Mouse (Mus musculus) ES-E14 (cell line): ENCODE results near the gene Syt7. TPM values are rescaled to one million over a fixed set of nuclear protein-coding genes. Genes with fewer than 3 reads are reported as not detected.

Experiments used
- DNase-seq: peaks from one replicate; pipeline ENCODE4 v3.0.0-alpha.2; 2013; ENCODE audit warnings: low read depth, low spot score
- H3K27ac ChIP-seq: 2 replicates; pipeline ENCODE4 v1.5.1; 2012; ENCODE audit warnings: low read depth, mild to moderate bottlenecking, low read length, moderate library complexity, mixed read lengths; ENCODE audit not compliant: poor library complexity, insufficient read depth, severe bottlenecking
- H3K36me3 ChIP-seq: 2 replicates; pipeline ENCODE4 v1.6.1; 2012; ENCODE audit warnings: mild to moderate bottlenecking, low read length, moderate library complexity, mixed read lengths; ENCODE audit not compliant: control insufficient read depth, poor library complexity, insufficient read depth, severe bottlenecking
- H3K4me1 ChIP-seq, 2 experiments: fragments of 150-350 bp in 1 of 2; sonication (generic) in 1 of 2; 2 replicates each; pipeline ENCODE4 v1.6.1; 2012; ENCODE audit warnings: low read length in 2 of 2, mild to moderate bottlenecking in 1 of 2, mixed read lengths in 1 of 2; ENCODE audit not compliant: control insufficient read depth in 2 of 2, insufficient read depth in 2 of 2, poor library complexity in 1 of 2
- H3K4me3 ChIP-seq, 2 experiments: fragments of 150-350 bp in 1 of 2; sonication (generic) in 1 of 2; 2 replicates each; pipeline ENCODE4 v1.5.1; 2012; ENCODE audit warnings: low read length in 2 of 2, low read depth in 1 of 2, mild to moderate bottlenecking in 1 of 2, mixed read lengths in 1 of 2; ENCODE audit not compliant: insufficient read depth in 1 of 2, poor library complexity in 1 of 2, severe bottlenecking in 1 of 2
- H3K9ac ChIP-seq: 2 replicates; pipeline ENCODE4 v1.6.1; 2012; ENCODE audit warnings: low read depth, mild to moderate bottlenecking, low read length, mixed read lengths; ENCODE audit not compliant: poor library complexity, insufficient read depth, severe bottlenecking
- H3K9me3 ChIP-seq: fragments of 150-350 bp; sonication (generic); 2 replicates; pipeline ENCODE4 v1.6.1; 2012; ENCODE audit warnings: low read depth, mild to moderate bottlenecking, low read length; ENCODE audit not compliant: control insufficient read depth, insufficient read depth
- CHD2 ChIP-seq: IDR thresholded peaks from 2 replicates; pipeline ENCODE4 v1.6.1; 2014; ENCODE audit warnings: mild to moderate bottlenecking, low read depth, low read length, inconsistent platforms
- HCFC1 ChIP-seq: IDR thresholded peaks from 2 replicates; pipeline ENCODE4 v1.6.1; 2012; ENCODE audit warnings: low read length, inconsistent platforms, borderline replicate concordance; ENCODE audit not compliant: insufficient read depth
- MAFK ChIP-seq: IDR thresholded peaks from 2 replicates; pipeline ENCODE4 v1.6.1; 2014; ENCODE audit warnings: mild to moderate bottlenecking, low read depth, low read length, inconsistent platforms; ENCODE audit not compliant: insufficient read depth
- ZC3H11A ChIP-seq: IDR thresholded peaks from 2 replicates; pipeline ENCODE4 v1.6.1; 2012; ENCODE audit warnings: low read depth, mild to moderate bottlenecking, inconsistent platforms, low read length, borderline replicate concordance
- ZNF384 ChIP-seq: IDR thresholded peaks from 2 replicates; pipeline ENCODE4 v1.6.1; 2012; ENCODE audit warnings: low read depth, low read length, inconsistent platforms
- in situ Hi-C, 2 experiments: fragments of 600-800 bp; cut with MboI; formaldehyde crosslinking; loops; one replicate each; pipeline ENCODE4 v1.15.1; 2025; ENCODE audit warnings: low sequenced_read_pairs in 2 of 2, inconsistent platforms in 1 of 2; ENCODE audit not compliant: unreplicated experiment in 2 of 2
- total RNA-seq: library from RNA; depleted of rRNA; stranded (reverse); fragments of 300-350 nt; gene quantifications from 2 replicates; pipeline ENCODE4 v1.2.3, GENCODE M21; 2012

Syt7 gene
- total RNA-seq, 1 experiment = 2.6 TPM

GRCm38 (mm10) chr19:10426793-10427192 is 37.9 kb downstream of the Syt7 start:
- H3K36me3 ChIP-seq = no peaks in the 10 kb centered on the region
- DNase-seq = no peak
- no peak overlapping the region for H3K27ac ChIP-seq
- peaks cover 0 to 8% of the 10 kb centered on the region in 2 experiments; a peak in 2 of 4 replicates for H3K4me1 ChIP-seq
- TF ChIP-seq ZNF384 (no peak), HCFC1 (no peak), CHD2 (no peak), ZC3H11A (no peak)
- H3K4me3 ChIP-seq = no peak overlapping the region
- no peaks in the 10 kb centered on the region for H3K9me3 ChIP-seq
- in situ Hi-C loops = no loop called here
- H3K9ac ChIP-seq = no peak overlapping the region

DNA sequence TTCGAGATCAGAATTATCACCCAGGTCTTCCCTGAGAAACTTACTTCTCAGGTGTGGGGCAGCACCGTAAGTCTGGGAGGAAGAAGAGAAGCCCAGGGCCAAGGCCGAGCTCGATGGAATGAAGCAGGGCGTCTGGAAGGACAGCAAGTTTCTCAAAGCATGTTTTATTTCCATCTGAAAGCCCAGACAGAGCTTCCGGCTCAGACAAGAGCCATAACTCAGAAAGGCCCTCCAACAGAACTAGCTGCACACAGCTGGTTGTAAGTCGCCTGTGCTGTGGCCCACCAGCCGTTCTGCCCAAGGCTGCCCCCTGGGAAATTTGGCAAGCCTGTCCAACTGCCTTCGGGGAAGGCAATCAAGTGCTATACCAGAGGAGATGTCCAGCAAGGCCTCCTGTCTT is 38.5 kb downstream of the Syt7 start:
- H3K9ac ChIP-seq = no peak overlapping the region
- no peak overlapping the region for H3K27ac ChIP-seq
- H3K36me3 ChIP-seq = no peaks in the 10 kb centered on the region
- DNase-seq = no peak
- H3K4me3 ChIP-seq = no peak overlapping the region
- no peak for TF ChIP-seq HCFC1
- no peak for TF ChIP-seq ZNF384
- TF ChIP-seq MAFK = no peak
- TF ChIP-seq ZC3H11A = no peak
- no peak for TF ChIP-seq CHD2
- H3K9me3 ChIP-seq = no peaks in the 10 kb centered on the region
- H3K4me1 ChIP-seq = peaks cover 0 to 3% of the 10 kb centered on the region in 2 experiments; a peak in 1 of 4 replicates
- in situ Hi-C loops = no loop called here

DNA sequence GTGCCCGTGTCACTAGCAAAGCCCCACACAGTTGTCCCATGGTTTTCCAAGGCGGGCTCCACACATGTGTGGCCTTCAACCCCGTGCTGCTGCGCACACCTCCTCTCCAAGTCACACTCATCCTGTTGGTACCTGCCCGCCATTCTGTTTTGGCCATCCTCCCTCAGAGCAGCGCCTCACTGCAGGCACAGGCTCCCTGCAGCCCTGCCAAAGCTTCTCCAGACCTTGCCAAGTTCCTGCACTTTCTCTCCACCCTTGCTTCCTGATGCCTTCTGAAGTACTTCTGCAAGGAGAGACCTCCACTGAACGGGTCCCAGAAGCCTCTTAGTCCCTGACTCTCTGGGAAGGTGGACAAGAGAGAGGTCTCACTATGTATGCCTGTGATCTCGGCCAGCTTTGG is 40.5 kb downstream of the Syt7 start:
- in situ Hi-C loops = no loop called here
- Histone ChIP-seq H3K27ac (no peak overlapping the region), H3K4me1 (no peaks in the 10 kb centered on the region; a peak in 1 of 4 replicates)

DNA sequence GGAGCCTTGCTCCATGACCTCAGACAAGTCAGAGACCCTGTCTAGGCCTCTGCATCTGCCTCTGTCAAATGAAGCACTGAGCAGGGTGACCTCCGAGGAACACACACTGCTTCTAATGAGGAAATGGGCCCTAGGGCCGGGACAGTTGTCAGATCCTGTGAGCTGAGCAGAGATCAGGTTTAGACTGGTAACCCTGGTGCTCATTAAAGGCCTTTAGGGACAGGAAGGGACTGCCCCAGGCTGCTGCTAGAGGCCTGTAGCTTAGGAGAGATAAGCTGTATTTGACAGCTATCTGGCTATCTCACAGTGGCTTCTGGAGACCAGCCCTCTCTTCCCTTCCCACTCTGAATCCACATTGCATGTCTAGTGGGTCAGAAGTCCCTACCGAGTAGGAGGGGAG is 42.5 kb downstream of the Syt7 start:
- Histone ChIP-seq H3K27ac (no peak overlapping the region), H3K36me3 (no peaks in the 10 kb centered on the region), H3K4me1 (no peaks in the 10 kb centered on the region; a peak in 1 of 4 replicates), H3K4me3 (no peak overlapping the region), H3K9me3 (no peaks in the 10 kb centered on the region), H3K9ac (no peak overlapping the region)
- TF ChIP-seq HCFC1 (no peak), ZNF384 (no peak), CHD2 (no peak), MAFK (no peak), ZC3H11A (no peak)
- DNase-seq = no peak
- in situ Hi-C loops = no loop called here

More for the DNA sequence above, 40.5 kb downstream of the Syt7 start:
- H3K9me3 ChIP-seq = no peaks in the 10 kb centered on the region
- H3K4me3 ChIP-seq = no peak overlapping the region
- no peak for DNase-seq
- TF ChIP-seq HCFC1 (no peak), ZNF384 (no peak), CHD2 (no peak), ZC3H11A (no peak), MAFK (no peak)
- H3K36me3 ChIP-seq = no peaks in the 10 kb centered on the region
- no peak overlapping the region for H3K9ac ChIP-seq

DNA sequence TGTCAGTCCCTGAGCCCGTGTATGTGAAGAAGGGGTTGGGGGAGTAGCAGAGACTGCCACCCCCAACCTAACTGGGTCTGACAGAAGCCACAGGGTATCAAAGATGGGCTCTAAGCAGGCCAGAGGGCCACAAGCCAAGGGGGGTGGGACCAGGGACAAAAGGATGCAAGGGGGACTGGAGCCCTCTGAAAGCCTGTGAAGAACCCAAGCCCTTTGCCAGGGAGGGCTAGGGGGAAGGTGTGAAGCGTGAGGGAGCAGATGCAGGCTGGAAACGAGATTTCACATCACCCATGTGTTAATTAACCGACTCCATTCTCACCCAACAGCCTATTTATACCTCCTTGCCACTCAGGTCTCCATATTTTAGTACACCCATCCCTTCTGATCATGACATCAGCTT is 43.0 kb downstream of the Syt7 start:
- H3K27ac ChIP-seq = no peak overlapping the region
- no peaks in the 10 kb centered on the region; a peak in 1 of 4 replicates for H3K4me1 ChIP-seq
- TF ChIP-seq MAFK (no peak), ZNF384 (no peak), HCFC1 (no peak), CHD2 (no peak), ZC3H11A (no peak)
- no peaks in the 10 kb centered on the region for H3K9me3 ChIP-seq
- in situ Hi-C loops = no loop called here
- H3K4me3 ChIP-seq = no peak overlapping the region
- H3K36me3 ChIP-seq = no peaks in the 10 kb centered on the region
- DNase-seq = no peak
- H3K9ac ChIP-seq = no peak overlapping the region
